Mouse (Mus musculus): Measurements from ENCODE around the gene Fam214b.

DNA sequence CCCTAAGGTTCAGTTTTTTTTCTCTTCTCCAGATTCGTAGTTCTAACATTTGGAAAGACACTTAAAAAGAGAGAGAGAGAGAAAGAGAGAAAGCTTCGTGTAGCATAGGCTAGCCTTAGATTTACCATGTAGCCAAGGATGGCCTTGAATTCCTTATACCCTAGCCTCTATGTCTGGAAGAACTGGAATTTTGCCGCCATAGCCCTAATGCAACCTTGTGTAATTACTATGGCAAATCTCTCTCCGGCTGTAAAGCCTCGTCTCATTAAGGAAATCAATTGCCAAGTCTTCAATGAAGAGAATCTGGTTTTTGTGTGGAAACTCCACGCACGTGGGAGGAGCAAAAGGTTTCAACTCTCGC, 12.4 kb upstream of the Fam214b start:
- TF ChIP-seq SMC3 (IDR thresholded peaks at IDR 0.05; ENCODE audit: low read depth, low read length) (no peak), CHD2 (IDR thresholded peaks at IDR 0.05; ENCODE audit: low read length) (no peak), TAL1 (IDR thresholded peaks at IDR 0.05; ENCODE audit: low read length) (no peak), ZC3H11A (IDR thresholded peaks at IDR 0.05; ENCODE audit: low read depth, low read length) (no peak), EP300 (IDR thresholded peaks at IDR 0.05; ENCODE audit: low read depth in 1 of 2, low read length in 2 of 2) (no peak), CHD1 (IDR thresholded peaks at IDR 0.05; ENCODE audit: low read depth, low read length) (no peak), GABPA (IDR thresholded peaks at IDR 0.05; ENCODE audit: low read depth, low read length) (no peak), USF1 (IDR thresholded peaks at IDR 0.05; ENCODE audit: low read depth, low read length) (no peak), CTCF (IDR thresholded peaks at IDR 0.05 in 2 of 3, conservative IDR thresholded peaks at IDR 0.05 in 1 of 3; ENCODE audit: control insufficient read depth in 1 of 3, insufficient read depth in 1 of 3, low read depth in 2 of 3, low read length in 3 of 3, poor library complexity in 1 of 3, severe bottlenecking in 1 of 3) (no peak), MAFK (IDR thresholded peaks at IDR 0.05; ENCODE audit: borderline replicate concordance, low read depth, low read length) (no peak), POLR2A (IDR thresholded peaks at IDR 0.05; ENCODE audit: control insufficient read depth in 1 of 2, insufficient read depth in 1 of 2, low read depth in 1 of 2, low read length in 2 of 2, poor library complexity in 1 of 2) (no peak), MXI1 (IDR thresholded peaks at IDR 0.05; ENCODE audit: low read depth, low read length) (no peak; the same call in 1 of the 2 replicates), RCOR1 (IDR thresholded peaks at IDR 0.05; ENCODE audit: low read depth, low read length) (no peak), NRF1 (IDR thresholded peaks at IDR 0.05; ENCODE audit: insufficient read depth, low read depth, low read length, poor library complexity, severe bottlenecking) (no peak)
